Mouse (Mus musculus) mouse embryonic stem cell (cell line): ENCODE results near the gene Lim2.

Experiments used
- in situ Hi-C, 2 experiments: fragments of 300-500 bp; cut with MboI; formaldehyde crosslinking; loops; 1 replicate in 1 of 2; 3 replicates in 1 of 2; pipeline ENCODE4 v1.14.3; 2019 to 2020; ENCODE audit warnings: low sequenced_read_pairs in 2 of 2, low pct_unique_long_range_greater_than_20kb in 1 of 2, mixed read lengths in 1 of 2; ENCODE audit not compliant: unreplicated experiment in 1 of 2

The Lim2 gene

GRCm38 (mm10) chr7:43476376-43476775 is 48.9 kb downstream of the Lim2 start:
- in situ Hi-C loops: no loop called here

GRCm38 (mm10) chr7:43481191-43481590 is 53.7 kb downstream of the Lim2 start:
- in situ Hi-C loops: no loop called here

GRCm38 (mm10) chr7:43482090-43482716 is 54.7 kb downstream of the Lim2 start:
- in situ Hi-C loops: no loop called here

- in situ Hi-C loops: no loop called here
Observed at GRCm38 (mm10) chr7:43483236-43483635, 55.8 kb downstream of the Lim2 start.
